Mouse (Mus musculus): ENCODE measurements around the gene Spint1. TPM values are rescaled to one million over a fixed set of nuclear protein-coding genes. Genes with fewer than 3 reads are reported as not detected.

Spint1 gene
- polyA plus RNA-seq, 1 experiment, result 3.6 TPM

- Histone ChIP-seq H3K4me3 (ENCODE audit: control insufficient read depth, low read depth, low read length) (no peak overlapping the region), H3K36me3 (ENCODE audit: control insufficient read depth, insufficient read depth, low read length) (no peaks in the 10 kb centered on the region), H3K27ac (ENCODE audit: control insufficient read depth, insufficient read depth, low read depth, low read length) (no peak overlapping the region), H3K4me1 (ENCODE audit: control insufficient read depth, insufficient read depth, low read length) (no peaks in the 10 kb centered on the region), H3K27me3 (ENCODE audit: control insufficient read depth, insufficient read depth, low read length) (no peaks in the 10 kb centered on the region)
- no peak for TF ChIP-seq CTCF (IDR thresholded peaks at IDR 0.05; ENCODE audit: control insufficient read depth, insufficient read depth, insufficient replicate concordance, low read depth, low read length)
- TF ChIP-seq POLR2A (IDR thresholded peaks at IDR 0.05; ENCODE audit: control insufficient read depth, low read depth, low read length), result no peak
Measured at GRCm38 (mm10) chr2:119261326-119261725, 24.2 kb downstream of the Spint1 start.

GRCm38 (mm10) chr2:119262978-119263377 is 25.8 kb downstream of the Spint1 start:
- no peaks in the 10 kb centered on the region for H3K27me3 ChIP-seq (ENCODE audit: control insufficient read depth, insufficient read depth, low read length)
- H3K36me3 ChIP-seq (ENCODE audit: control insufficient read depth, insufficient read depth, low read length), result no peaks in the 10 kb centered on the region
- no peak overlapping the region for H3K27ac ChIP-seq (ENCODE audit: control insufficient read depth, insufficient read depth, low read depth, low read length)
- no peaks in the 10 kb centered on the region for H3K4me1 ChIP-seq (ENCODE audit: control insufficient read depth, insufficient read depth, low read length)
- TF ChIP-seq POLR2A (IDR thresholded peaks at IDR 0.05; ENCODE audit: control insufficient read depth, low read depth, low read length) (no peak), CTCF (IDR thresholded peaks at IDR 0.05; ENCODE audit: control insufficient read depth, insufficient read depth, insufficient replicate concordance, low read depth, low read length) (no peak)
- H3K4me3 ChIP-seq (ENCODE audit: control insufficient read depth, low read depth, low read length), result no peak overlapping the region

DNA sequence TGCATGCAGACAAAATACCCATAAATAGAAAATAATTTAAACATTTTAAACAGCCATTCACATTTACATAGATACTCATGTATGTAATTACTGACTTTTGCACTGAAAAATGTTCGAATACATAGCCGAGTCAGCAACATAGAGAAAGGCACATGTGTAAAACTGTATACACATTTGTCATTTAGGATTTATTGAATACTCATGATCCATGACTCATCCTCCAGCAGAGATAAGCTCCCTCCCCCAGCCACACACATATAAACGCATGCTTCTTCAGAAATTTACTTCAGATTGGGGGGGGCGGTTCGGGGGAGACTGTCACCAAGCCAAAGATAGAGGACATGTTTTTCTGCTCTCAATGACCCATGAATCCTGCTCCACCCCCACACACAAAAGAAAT is 26.7 kb downstream of the Spint1 start:
- Histone ChIP-seq H3K36me3 (ENCODE audit: control insufficient read depth, insufficient read depth, low read length) (no peaks in the 10 kb centered on the region), H3K27me3 (ENCODE audit: control insufficient read depth, insufficient read depth, low read length) (no peaks in the 10 kb centered on the region), H3K27ac (ENCODE audit: control insufficient read depth, insufficient read depth, low read depth, low read length) (no peak overlapping the region), H3K4me1 (ENCODE audit: control insufficient read depth, insufficient read depth, low read length) (no peaks in the 10 kb centered on the region), H3K4me3 (ENCODE audit: control insufficient read depth, low read depth, low read length) (no peak overlapping the region)
- TF ChIP-seq POLR2A (IDR thresholded peaks at IDR 0.05; ENCODE audit: control insufficient read depth, low read depth, low read length), result no peak
- no peak for TF ChIP-seq CTCF (IDR thresholded peaks at IDR 0.05; ENCODE audit: control insufficient read depth, insufficient read depth, insufficient replicate concordance, low read depth, low read length)

DNA sequence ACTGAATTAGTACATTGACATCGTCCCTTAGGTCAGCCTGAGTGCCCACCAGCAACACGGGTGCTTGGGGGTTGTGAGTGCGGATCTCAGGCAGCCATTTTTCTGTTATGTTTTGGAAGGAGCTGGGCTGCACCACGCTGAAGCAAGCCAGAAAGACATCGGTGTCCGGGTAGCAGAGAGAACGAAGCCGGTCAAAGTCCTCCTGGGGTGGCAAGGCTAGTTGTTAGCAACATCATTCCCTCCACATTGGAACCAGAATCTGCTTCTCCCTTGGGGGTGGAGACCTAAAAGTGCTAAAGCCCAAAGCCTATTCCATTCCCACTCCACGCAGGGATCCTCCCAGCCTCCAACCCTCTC is 33.1 kb downstream of the Spint1 start:
- TF ChIP-seq POLR2A (IDR thresholded peaks at IDR 0.05; ENCODE audit: control insufficient read depth, low read depth, low read length), result no peak
- no peak for TF ChIP-seq CTCF (IDR thresholded peaks at IDR 0.05; ENCODE audit: control insufficient read depth, insufficient read depth, insufficient replicate concordance, low read depth, low read length)
- Histone ChIP-seq H3K4me3 (ENCODE audit: control insufficient read depth, low read depth, low read length) (no peak overlapping the region), H3K27ac (ENCODE audit: control insufficient read depth, insufficient read depth, low read depth, low read length) (no peak overlapping the region)

GRCm38 (mm10) chr2:119270643-119271331 is 33.6 kb downstream of the Spint1 start, which contains the start of gene Rhov:
Gene Rhov (minus strand): TSS chr2:119271272.
- no peak within 1 kb of the TSS for H3K27ac ChIP-seq (ENCODE audit: control insufficient read depth, insufficient read depth, low read depth, low read length)
- H3K4me3 ChIP-seq (ENCODE audit: control insufficient read depth, low read depth, low read length), result peak within 1 kb of the TSS; percentile 51
- no peaks in the 10 kb centered on the region for H3K27me3 ChIP-seq (ENCODE audit: control insufficient read depth, insufficient read depth, low read length)
- no peaks in the 10 kb centered on the region for H3K36me3 ChIP-seq (ENCODE audit: control insufficient read depth, insufficient read depth, low read length)
- TF ChIP-seq POLR2A (IDR thresholded peaks at IDR 0.05; ENCODE audit: control insufficient read depth, low read depth, low read length) (no peak), CTCF (IDR thresholded peaks at IDR 0.05; ENCODE audit: control insufficient read depth, insufficient read depth, insufficient replicate concordance, low read depth, low read length) (no peak)
- peaks cover 10% of the 10 kb centered on the region for H3K4me1 ChIP-seq (ENCODE audit: control insufficient read depth, insufficient read depth, low read length)

More for the DNA sequence above, 33.1 kb downstream of the Spint1 start:
- peaks cover 10% of the 10 kb centered on the region for H3K4me1 ChIP-seq (ENCODE audit: control insufficient read depth, insufficient read depth, low read length)
- no peaks in the 10 kb centered on the region for H3K36me3 ChIP-seq (ENCODE audit: control insufficient read depth, insufficient read depth, low read length)
- no peaks in the 10 kb centered on the region for H3K27me3 ChIP-seq (ENCODE audit: control insufficient read depth, insufficient read depth, low read length)

- Histone ChIP-seq H3K4me1 (ENCODE audit: control insufficient read depth, insufficient read depth, low read length) (peaks cover 16% of the 10 kb centered on the region), H3K27ac (ENCODE audit: control insufficient read depth, insufficient read depth, low read depth, low read length) (no peak overlapping the region), H3K27me3 (ENCODE audit: control insufficient read depth, insufficient read depth, low read length) (no peaks in the 10 kb centered on the region), H3K36me3 (ENCODE audit: control insufficient read depth, insufficient read depth, low read length) (no peaks in the 10 kb centered on the region), H3K4me3 (ENCODE audit: control insufficient read depth, low read depth, low read length) (no peak overlapping the region)
- TF ChIP-seq CTCF (IDR thresholded peaks at IDR 0.05; ENCODE audit: control insufficient read depth, insufficient read depth, insufficient replicate concordance, low read depth, low read length), result no peak
- no peak for TF ChIP-seq POLR2A (IDR thresholded peaks at IDR 0.05; ENCODE audit: control insufficient read depth, low read depth, low read length)
Measured at GRCm38 (mm10) chr2:119274126-119274525, 37.0 kb downstream of the Spint1 start.

DNA sequence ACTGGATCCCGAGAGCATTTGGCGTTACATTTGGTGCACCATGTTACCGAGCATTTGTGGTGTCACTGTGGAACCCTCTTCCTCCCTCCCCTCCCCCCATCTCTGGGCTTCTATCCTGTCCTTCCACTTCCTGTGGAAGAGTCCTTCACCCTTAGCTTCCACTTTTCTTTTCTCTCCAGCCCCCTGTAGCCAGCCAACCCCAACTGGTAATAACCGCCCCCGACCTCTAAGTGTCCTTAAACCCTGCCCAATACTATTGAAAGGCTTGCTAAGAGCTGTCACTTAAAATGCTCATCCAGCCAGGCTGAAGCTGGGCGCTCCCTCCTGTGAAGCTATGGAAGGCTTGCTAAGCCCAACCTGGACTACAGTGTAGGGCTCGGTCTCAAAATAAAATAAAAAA is 39.8 kb downstream of the Spint1 start:
- TF ChIP-seq POLR2A (IDR thresholded peaks at IDR 0.05; ENCODE audit: control insufficient read depth, low read depth, low read length), result no peak
- TF ChIP-seq CTCF (IDR thresholded peaks at IDR 0.05; ENCODE audit: control insufficient read depth, insufficient read depth, insufficient replicate concordance, low read depth, low read length), result no peak
- Histone ChIP-seq H3K27ac (ENCODE audit: control insufficient read depth, insufficient read depth, low read depth, low read length) (0 out of 2 replicates have a peak overlapping the region, but pooled peaks have one; percentile 21), H3K4me1 (ENCODE audit: control insufficient read depth, insufficient read depth, low read length) (peaks cover 5% of the 10 kb centered on the region; the same call in 1 of the 2 replicates), H3K27me3 (ENCODE audit: control insufficient read depth, insufficient read depth, low read length) (no peaks in the 10 kb centered on the region), H3K36me3 (ENCODE audit: control insufficient read depth, insufficient read depth, low read length) (no peaks in the 10 kb centered on the region), H3K4me3 (ENCODE audit: control insufficient read depth, low read depth, low read length) (peak overlapping the region; percentile 93)
